Mouse (Mus musculus) adrenal gland, postnatal 4 days (tissue): ENCODE data around the gene Gm21970. TPM values are rescaled to one million over a fixed set of nuclear protein-coding genes. Genes with fewer than 3 reads are reported as not detected.
A peak's percentile ranks its signal among the peaks of the same experiment; 100 is the strongest.

Source experiments
- DNase-seq, 2 experiments: peaks; one replicate each; pipeline ENCODE4 v3.0.0; 2021 to 2022; ENCODE audit warnings: low spot score in 2 of 2, mixed read lengths in 2 of 2
- long read RNA-seq, 2 experiments: library from polyadenylated mRNA; stranded (forward); transcript quantifications; one replicate each; pipeline ENCODE4 v2.0.0; 2021
- total RNA-seq, 2 experiments: library from RNA; stranded (reverse); gene quantifications; 2 replicates each; pipeline ENCODE4 v1.2.3; 2021

Gene Gm21970
- total RNA-seq = under 1 TPM in 1 of 2 experiments, not detected in 1; 0.59 TPM
- long read RNA-seq, experiment 1, partial matches to known transcripts = 0 of 1 reads
- long read RNA-seq, experiment 1, other reads (novel, unspliced or antisense) = 1 of 1 reads
- long read RNA-seq, experiment 2, partial matches to known transcripts = 0 of 2 reads
- long read RNA-seq, experiment 2, other reads (novel, unspliced or antisense) = 2 of 2 reads

GRCm38 (mm10) chr16:91391421-91391820 lies at the start of gene Gm21970:
Gene Gm21970, plus strand, starts transcription at chr16:91391721.
- no peak for DNase-seq

- no peak for DNase-seq
These were observed 45.0 kb upstream of the Gm21970 start for GRCm38 (mm10) chr16:91346491-91346890.

- no peak for DNase-seq
These were observed 43.8 kb upstream of the Gm21970 start for GRCm38 (mm10) chr16:91347491-91348263.

DNA sequence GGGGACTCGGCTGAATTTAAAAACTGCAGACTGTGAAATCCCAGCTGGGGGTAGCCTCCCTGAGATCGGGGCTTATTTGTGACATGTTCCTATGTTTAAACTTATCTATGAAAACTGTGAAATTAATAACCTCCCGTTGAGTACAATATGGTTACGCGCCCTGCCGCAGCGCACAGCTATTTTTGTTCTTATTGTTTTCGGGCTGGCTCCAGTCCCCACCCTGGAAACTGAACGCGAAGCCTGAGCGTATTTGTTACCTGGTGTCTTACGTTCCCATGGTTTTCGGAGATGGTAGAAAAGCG lies 43.3 kb upstream of the Gm21970 start:
- DNase-seq = no peak

DNA sequence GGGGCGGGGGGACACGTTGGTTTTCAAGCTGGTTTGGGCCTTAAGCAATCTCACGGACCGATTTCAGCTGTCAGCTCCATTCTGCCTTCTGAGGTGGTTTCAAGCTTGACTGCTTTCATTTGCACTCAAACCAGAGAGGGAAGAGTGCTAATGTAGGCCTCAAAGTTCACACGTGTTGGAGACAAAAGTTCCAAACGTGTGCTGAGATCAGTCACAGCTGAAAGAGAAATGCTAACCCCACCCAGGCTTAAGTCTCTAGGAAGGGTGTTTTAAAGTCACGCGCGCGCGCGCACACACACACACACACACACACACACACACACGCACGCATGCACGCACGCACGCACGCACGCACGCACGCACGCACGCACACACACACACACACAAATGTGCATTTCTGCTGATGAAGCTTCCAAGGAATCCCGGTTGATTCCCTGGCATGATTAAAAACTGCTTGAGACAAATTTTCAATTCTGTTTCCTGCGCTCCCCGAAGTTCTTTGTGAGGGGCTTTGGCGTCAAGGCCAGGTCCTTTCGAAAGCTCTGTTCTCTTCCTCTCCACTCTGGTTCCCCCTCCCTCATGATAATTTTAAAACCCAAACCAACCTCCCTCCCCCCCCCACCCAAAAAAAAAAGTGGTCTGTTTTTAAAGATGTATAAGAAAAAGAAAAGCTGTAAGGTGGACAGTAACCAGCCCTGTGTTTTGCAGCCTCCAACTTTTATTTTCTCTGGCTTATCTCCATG lies 42.8 kb upstream of the Gm21970 start:
- DNase-seq = no peak

- peak in 1 of 2 experiments; percentile 56 for DNase-seq
These were observed 39.4 kb upstream of the Gm21970 start for GRCm38 (mm10) chr16:91352084-91352562.

GRCm38 (mm10) chr16:91352749-91353148 lies 38.8 kb upstream of the Gm21970 start:
- DNase-seq = no peak

DNA sequence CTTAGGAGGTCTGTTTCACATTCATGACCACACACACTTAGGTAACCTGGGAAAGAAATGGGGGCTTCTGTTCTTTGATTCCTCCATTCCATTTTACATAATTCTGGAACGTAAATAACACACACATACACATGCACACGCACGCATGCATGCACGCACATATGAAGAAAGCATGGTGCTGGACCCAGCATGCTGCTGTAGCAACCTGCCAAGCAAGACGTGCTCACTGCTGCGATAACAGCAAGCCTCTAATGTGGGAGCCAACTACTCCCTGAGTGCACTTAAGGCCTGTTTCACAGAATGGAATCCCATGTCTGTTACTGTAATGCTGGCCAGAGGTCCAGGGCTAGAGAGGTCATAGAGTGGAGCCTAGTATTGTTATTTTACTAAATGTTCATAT lies 38.3 kb upstream of the Gm21970 start:
- DNase-seq = no peak

DNA sequence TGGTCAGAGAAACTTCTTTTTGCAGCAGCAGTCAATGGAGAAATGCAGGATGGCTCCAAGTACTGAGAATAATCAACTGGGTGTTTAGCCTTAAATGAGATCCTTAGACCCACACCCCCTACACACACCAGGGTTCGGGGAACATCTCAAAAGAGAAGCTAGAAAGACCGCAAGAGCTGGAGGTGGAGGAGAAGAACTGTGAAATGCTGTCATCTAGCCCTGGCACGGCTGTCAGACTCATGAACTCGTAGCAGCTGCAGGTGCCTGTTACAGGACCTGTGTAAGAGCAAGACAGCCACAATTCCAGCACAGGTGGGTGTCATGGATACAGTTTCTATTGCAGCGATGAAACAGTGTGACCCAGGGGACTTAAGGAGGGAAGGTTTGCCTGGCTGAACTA lies 37.9 kb upstream of the Gm21970 start:
- DNase-seq = no peak

GRCm38 (mm10) chr16:91354599-91354998 lies 36.9 kb upstream of the Gm21970 start:
- no peak for DNase-seq

DNA sequence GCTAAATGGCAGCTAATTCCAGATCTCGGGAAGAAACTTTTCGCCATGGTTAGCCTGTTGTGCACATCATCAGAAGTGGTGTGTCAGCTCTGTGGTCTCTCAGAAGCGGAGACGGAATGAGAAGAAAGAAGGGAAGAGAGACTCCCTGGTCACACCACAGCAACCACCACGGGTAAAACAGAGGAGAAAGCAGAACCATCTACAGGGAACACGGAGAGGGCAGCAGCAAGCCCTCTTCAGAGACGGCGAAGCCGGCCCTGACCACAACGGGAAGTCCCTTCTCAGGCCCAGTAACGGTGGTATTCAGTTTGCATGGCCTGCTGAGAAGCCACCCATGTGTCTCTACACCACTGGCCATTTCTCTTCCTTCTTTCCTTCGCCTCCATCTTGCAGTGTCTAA lies 36.4 kb upstream of the Gm21970 start:
- DNase-seq = no peak

DNA sequence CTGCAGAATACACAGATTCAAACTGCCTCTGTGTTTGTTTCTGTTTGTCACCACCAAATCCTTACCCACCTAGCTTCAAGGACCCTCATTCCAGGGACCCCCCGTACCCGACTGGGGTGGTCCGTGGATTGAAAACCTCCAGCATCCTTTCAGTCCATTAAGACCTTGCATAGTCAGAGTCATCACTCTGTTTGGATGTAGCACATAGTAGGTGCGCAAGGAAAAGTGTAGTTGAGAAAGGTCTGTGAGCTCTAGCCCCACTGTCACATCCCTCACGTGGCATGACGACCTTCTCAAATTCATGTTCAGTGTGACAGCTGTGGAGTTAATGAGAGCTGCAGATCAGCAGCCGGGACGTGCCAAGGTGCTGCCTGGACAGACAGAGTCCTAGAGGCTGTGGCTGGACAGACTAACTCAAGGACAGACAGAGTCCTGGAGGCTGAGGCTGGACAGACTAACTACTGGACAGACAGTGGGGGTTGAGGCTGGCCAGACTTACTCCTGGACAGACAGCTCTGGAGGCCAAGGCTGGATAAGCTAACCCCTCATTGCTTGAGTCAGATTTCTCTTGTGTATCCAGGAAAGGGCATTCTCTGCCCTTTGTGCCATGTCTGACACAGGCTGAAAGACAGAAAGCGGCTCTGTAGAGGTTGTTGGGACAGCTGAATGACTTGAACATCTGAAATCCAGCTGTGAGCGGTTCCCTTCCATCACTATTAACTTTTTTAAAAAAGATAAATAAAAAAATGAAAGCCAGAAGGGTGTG lies 34.6 kb upstream of the Gm21970 start:
- no peak for DNase-seq

DNA sequence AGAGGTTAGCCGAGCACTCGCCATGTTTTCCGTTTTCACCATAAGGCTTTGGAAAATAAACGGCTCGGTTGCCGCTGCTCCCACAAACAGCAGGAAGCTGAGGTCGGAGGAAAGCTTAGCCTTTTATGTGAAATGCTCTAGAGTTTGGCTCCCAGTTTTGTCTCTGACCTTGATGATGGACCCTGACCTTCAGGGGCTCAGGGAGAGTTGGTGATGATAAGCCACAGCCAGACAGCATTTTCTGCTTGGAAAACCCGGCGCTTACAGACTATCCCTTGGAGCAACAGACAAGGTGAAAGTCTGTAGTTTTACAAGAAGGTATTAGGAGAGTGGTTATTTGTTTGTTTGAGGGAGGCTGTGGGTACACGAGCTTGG lies 34.0 kb upstream of the Gm21970 start:
- DNase-seq = no peak

GRCm38 (mm10) chr16:91358555-91358954 lies 33.0 kb upstream of the Gm21970 start:
- DNase-seq = no peak

- no peak for DNase-seq
These were observed 32.0 kb upstream of the Gm21970 start for GRCm38 (mm10) chr16:91359531-91359930.

DNA sequence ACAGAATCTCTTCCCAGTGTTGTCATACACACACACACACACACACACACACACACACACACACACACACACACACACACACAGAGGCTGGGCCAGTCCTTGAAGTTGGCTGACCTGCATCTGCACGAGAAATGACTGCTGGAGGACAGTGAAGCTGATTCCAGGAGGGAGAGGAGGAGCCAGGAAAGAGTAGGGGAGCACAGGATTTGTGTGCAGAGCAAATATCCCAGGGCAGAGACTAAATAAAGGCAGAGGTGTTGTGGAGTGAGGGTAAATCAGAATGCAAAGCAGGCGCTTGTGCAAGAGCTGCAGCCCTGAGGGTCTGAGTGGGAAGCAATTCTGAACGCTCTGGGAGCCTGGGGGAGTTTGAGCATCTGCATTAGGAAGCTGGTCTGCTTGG lies 31.4 kb upstream of the Gm21970 start:
- DNase-seq = no peak

GRCm38 (mm10) chr16:91362006-91362405 lies 29.5 kb upstream of the Gm21970 start:
- no peak for DNase-seq

DNA sequence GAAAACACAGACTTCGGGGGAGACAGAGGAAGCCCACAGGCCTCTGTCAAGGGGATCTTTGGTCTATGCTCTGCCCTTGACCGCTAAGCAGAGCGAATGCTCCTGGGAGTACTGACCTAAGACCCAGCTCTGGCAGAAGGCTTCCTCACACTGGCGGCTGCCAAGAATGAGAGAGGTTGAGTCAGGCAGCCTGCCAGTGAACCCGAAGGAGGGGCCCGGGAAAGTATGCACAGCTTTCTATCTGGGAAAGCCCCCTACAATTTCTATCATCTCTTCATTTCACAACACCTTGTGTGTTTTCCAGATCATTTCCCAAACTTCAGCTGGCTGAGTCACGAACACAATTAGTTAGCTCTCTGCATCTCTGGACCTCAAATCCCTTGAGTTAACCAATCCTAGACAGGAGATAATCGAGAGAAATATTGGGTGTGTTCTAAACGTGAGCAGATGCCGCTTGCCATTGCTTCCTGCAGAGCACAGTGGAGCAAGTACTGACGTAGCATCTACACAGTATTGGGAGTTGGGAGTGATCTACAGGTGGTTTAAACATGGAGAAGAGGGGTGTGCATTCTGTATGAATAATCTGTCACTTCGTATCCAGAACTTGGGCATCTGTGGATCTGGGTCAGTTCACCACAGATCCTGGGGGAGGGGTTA lies 28.8 kb upstream of the Gm21970 start:
- no peak for DNase-seq

GRCm38 (mm10) chr16:91363483-91363882 lies 28.0 kb upstream of the Gm21970 start:
- no peak for DNase-seq

DNA sequence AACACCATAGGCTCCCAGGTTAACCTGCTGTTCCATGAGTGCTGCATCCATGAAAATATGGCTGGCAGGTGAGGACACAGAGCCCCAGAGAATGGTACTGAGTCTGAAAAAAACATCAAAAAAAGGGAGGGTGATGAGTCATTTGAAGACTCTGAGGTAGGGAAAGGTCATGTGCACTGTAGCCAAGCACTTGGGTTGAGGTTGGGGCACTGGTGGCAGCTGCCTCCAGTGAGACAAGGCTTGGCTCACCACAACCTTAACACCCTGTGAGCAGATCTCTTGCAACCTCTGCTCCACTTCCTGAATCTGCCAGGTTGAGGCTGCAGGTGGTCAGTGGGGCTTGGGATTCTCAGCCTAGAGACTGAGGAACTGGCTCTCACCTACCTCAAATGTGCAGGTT lies 25.0 kb upstream of the Gm21970 start:
- DNase-seq = no peak

DNA sequence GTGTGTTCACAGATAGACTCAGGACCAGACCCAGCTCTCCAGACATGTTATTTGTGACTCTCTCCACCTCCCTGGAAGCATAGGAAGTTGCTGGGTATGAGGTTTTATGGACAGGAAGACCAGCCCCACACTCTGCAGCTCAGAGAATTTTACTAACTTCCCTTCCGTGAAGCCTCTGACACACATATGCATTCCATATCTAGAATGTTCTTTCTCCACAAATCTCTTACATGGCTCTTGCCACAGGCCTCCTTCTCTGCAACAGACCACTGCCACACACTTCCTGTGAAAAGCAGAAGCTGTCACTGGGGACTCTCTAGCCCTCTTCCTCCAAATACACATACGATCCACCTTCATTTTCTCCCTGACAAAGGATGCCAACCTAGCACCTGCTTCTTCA lies 24.5 kb upstream of the Gm21970 start:
- DNase-seq = no peak
